Mouse (Mus musculus) midbrain, embryonic 10.5 days (tissue): ENCODE results near the gene Ccnk. TPM values are rescaled to one million over a fixed set of nuclear protein-coding genes. Genes with fewer than 3 reads are reported as not detected.

Experiments used
- DNase-seq: peaks from one replicate; pipeline ENCODE4 v3.0.0-alpha.2; 2017; ENCODE audit warnings: low spot score
- H3K27ac ChIP-seq: fragments of 300-500 bp; sonication (generic); replicated peaks from 2 replicates; pipeline ENCODE4 v1.5.1; 2016; ENCODE audit warnings: mild to moderate bottlenecking
- H3K27me3 ChIP-seq: fragments of 300-500 bp; sonication (generic); 2 replicates; pipeline ENCODE4 v1.6.1; 2016; ENCODE audit warnings: low read depth, mild to moderate bottlenecking; ENCODE audit not compliant: poor library complexity, severe bottlenecking
- H3K36me3 ChIP-seq: fragments of 300-500 bp; sonication (generic); 2 replicates; pipeline ENCODE4 v1.6.1; 2016; ENCODE audit warnings: mild to moderate bottlenecking, moderate library complexity
- H3K4me1 ChIP-seq: fragments of 300-500 bp; sonication (generic); 2 replicates; pipeline ENCODE4 v1.6.1; 2016
- H3K4me3 ChIP-seq: fragments of 300-500 bp; sonication (generic); 2 replicates; pipeline ENCODE4 v1.5.1; 2016; ENCODE audit warnings: mild to moderate bottlenecking, moderate library complexity
- H3K9me3 ChIP-seq: fragments of 300-500 bp; sonication (generic); replicated peaks from 2 replicates; pipeline ENCODE4 v1.6.1; 2016; ENCODE audit warnings: mild to moderate bottlenecking
- WGBS: fragments of 180-500 bp; shearing (Covaris S2); methylation state at CpG from one replicate; pipeline ENCODE4 v1.1.7; 2016; 5-methylcytosine and 5-hydroxymethylcytosine counted together
- polyA plus RNA-seq: library from polyadenylated mRNA; unstranded; fragments of >200 nt; fragmentation: Nextera tagmentation; extraction: Ambion mirVana; gene quantifications from 2 replicates; pipeline ENCODE4 v1.2.1, GENCODE M21; 2016

The Ccnk gene
- polyA plus RNA-seq, 1 experiment from 2014 or later: 3.5 TPM

DNA sequence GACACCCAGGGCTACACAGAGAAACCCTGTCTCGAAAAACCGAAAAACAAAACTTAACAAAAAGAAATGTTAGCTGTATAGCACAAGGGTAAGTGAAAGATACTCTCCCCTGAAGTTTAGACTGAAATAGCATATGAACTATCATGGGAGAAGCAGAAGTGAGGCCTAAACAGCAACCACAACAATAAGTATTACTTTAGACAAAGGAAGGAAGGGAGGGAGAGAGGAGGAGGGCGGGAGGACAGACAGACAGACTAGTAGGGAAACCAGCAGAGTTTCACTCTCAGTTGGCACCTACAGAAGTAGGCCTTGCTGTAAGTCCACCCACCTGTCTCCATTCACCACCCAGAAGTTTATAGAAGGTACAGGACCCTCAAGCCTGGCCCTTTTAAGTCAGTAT, 8.9 kb upstream of the Ccnk start:
- no peaks in the 10 kb centered on the region for H3K27me3 ChIP-seq
- no peaks in the 10 kb centered on the region for H3K36me3 ChIP-seq
- WGBS: 89% methylated on average over 3 of the region's 3 CpGs
- peaks cover 9% of the 10 kb centered on the region for H3K4me1 ChIP-seq
- no peak overlapping the region for H3K4me3 ChIP-seq
- no peaks in the 10 kb centered on the region for H3K9me3 ChIP-seq
- DNase-seq: no peak
- no peak overlapping the region for H3K27ac ChIP-seq

DNA sequence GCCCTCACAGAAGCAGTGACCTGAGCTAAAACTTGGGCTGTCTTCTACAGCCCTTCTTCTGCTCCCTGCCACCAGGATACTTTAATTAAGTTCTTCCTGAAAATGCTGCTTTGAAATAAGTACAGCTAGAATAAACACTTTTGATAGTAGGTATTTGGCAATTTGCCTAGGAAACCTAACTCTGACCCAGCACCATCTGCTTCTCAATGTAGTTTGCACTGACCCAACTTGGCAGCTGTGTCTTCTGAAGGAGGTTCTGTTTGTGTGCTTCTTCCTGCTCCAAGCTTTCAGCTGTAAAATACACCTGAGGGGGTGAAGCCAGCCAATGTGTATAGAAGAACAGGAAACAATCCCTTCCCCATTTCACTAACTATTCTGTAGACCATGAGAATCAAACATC, 8.0 kb upstream of the Ccnk start:
- Histone ChIP-seq H3K27me3 (no peaks in the 10 kb centered on the region), H3K36me3 (no peaks in the 10 kb centered on the region), H3K4me1 (peaks cover 10% of the 10 kb centered on the region), H3K4me3 (no peak overlapping the region), H3K9me3 (no peaks in the 10 kb centered on the region), H3K27ac (no peak overlapping the region)
- DNase-seq: no peak

DNA sequence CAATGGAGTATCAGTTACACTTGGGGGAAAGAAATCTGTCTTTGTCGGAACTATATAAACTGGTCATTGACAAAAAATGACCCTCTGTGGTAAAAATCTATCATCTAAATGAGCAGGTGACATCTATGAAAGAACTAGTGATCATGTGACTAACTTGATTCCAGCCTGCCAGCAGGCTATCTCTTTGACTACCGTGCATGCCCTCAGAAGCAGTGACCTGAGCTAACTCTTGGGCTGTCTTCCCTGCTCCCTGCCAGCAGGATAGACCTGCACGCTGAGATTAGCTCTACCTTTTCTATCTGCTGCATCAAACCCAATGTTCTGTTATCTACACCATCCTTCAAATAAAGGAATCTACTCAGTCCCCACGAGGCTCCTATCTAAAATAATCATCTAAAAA, 6.7 kb upstream of the Ccnk start:
- no peaks in the 10 kb centered on the region for H3K36me3 ChIP-seq
- H3K4me3 ChIP-seq: no peak overlapping the region
- WGBS: 79% methylated on average over 4 of the region's 4 CpGs
- no peaks in the 10 kb centered on the region for H3K9me3 ChIP-seq
- peaks cover 23% of the 10 kb centered on the region for H3K4me1 ChIP-seq
- no peak for DNase-seq
- no peaks in the 10 kb centered on the region for H3K27me3 ChIP-seq
- no peak overlapping the region for H3K27ac ChIP-seq

DNA sequence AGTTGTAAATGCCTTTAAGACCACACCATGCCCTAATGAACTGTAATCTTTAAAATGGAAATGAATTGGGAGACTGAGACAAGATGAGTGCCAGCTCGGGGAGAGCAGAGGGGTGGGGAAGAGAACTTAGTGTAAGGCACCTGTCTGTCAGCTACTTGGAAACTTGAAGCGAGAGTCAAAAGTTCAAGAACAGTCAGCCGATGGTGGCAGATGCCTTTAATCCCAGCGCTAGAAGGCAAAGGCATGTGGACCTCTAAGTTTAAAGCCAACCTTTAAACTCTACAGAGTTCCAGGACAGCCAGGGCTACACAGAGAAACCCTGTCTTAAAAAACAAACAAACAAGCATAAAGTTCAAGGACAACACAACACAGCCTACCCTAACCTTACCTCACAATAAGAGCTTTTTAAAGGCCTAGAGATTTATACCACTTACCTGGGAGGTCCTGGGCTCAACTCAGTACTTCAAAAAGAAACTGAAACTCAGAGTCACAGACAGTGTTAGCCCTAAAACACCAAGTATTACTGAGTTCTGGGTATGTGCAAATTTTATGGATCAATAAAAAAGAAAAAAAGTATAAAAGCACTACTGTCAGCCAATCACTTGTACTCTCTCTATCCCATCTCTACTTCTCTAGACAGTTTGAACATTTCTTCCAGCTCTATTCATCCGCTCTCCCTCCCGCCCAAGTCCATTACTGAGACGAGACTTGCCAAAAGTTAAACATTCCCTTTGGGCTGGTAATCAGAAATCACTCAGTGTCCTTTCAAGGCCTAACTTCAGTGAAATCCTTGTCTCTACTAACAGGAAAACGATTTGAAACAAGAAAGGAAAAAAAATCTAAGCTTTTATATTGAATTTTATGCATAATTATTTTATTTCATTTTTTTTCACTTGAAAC, 4.5 kb upstream of the Ccnk start:
- no peaks in the 10 kb centered on the region for H3K36me3 ChIP-seq
- no peak for DNase-seq
- whole genome bisulfite sequencing: 85% methylated on average over 8 of the region's 8 CpGs
- H3K27ac ChIP-seq: no peak overlapping the region
- no peaks in the 10 kb centered on the region for H3K27me3 ChIP-seq
- no peaks in the 10 kb centered on the region for H3K9me3 ChIP-seq
- peaks cover 34% of the 10 kb centered on the region for H3K4me1 ChIP-seq
- no peak overlapping the region for H3K4me3 ChIP-seq

DNA sequence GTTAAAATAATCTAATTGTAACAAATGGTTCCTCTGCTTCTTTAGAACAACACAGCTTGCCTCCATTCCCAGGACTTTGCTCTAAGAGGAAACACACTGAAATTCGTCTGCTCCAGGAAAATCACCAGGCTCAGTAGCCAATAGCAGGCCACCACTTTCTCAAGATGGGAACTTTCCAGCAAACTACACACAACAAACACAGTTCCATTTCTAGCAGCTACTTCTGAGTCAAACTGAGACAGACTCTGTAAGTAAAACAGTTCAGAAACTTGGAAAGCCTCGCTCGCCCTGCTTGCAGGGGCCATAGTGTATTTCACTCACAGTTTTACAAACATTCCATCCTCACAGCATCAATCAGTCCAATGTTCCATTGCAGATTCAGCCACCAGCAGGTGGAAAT, 3.0 kb upstream of the Ccnk start:
- no peak for DNase-seq
- no peak overlapping the region for H3K27ac ChIP-seq
- H3K27me3 ChIP-seq: no peaks in the 10 kb centered on the region
- no peaks in the 10 kb centered on the region for H3K9me3 ChIP-seq
- peaks cover under 1% of the 10 kb centered on the region; the same call in 1 of the 2 replicates for H3K36me3 ChIP-seq
- WGBS: 77% methylated on average over 3 of the region's 3 CpGs
- H3K4me1 ChIP-seq: peaks cover 48% of the 10 kb centered on the region
- no peak overlapping the region for H3K4me3 ChIP-seq

DNA sequence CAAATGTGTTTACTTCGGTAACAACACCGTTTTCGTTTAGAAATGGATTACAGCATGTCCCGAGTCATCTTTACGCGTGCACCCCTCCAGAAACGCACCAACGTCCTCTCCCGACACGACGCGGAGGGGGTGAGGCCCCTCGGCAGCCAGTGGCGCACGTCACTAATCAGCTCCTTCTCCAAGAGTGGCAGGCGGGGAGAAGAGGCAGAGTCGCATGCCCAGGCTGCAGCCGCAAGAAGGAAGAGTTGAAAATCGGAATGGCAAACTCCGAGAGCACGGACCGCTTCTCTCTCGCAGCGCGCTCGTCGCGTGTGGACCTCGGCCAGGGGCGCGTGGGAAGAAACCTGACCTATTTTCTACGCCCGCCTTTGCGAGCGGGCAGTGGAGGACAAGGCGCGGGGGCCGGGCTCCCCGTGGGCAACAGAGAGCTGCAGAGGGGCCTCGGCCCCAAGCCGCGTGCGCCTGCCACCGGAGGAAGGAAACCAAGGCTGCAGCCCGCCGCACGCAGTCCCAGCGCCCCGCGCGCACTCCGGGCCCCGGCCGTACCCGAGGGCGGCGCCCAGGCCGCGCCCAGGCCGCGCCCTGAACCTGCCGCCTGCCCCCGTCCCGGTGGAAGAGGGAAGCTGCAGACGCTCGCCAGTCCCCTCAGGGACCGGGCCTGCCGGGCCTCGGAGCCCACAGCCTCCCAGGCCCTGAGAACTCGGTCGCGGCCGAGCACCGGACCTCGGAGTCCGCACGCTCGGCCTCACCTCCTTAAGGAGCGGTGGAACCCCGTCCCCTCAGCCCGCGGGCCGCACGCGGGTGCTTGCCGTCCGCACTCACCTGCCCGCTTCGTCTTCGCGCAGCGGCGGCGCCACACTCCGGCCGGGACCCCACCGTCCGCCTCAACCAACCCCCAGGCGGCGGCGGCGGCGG, 791 bp upstream of the Ccnk start:
- Histone ChIP-seq H3K4me3 (peak overlapping the region; percentile 90), H3K27me3 (no peaks in the 10 kb centered on the region), H3K36me3 (peaks cover 20% of the 10 kb centered on the region), H3K9me3 (no peaks in the 10 kb centered on the region), H3K27ac (peak overlapping the region; percentile 93), H3K4me1 (peaks cover 46% of the 10 kb centered on the region)
- WGBS: under 1% methylated on average over 103 of the region's 103 CpGs
- peak; percentile 57 for DNase-seq

DNA sequence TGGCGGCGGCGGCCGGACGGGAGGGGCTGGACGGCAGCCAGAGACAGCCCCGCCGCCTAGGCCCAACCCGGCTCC, 296 bp upstream of the Ccnk start, which contains the start of gene Setd3:
TSS of gene Setd3 (minus strand) at position 69 of the 75 bp plus-strand sequence.
- WGBS: 1% methylated on average over 9 of the region's 9 CpGs
- Histone ChIP-seq H3K4me3 (peak within 1 kb of the TSS; percentile 90), H3K36me3 (peaks cover 25% of the 10 kb centered on the region), H3K27ac (peak within 1 kb of the TSS; percentile 93), H3K9me3 (no peaks in the 10 kb centered on the region), H3K27me3 (no peaks in the 10 kb centered on the region), H3K4me1 (peaks cover 46% of the 10 kb centered on the region)
- no peak for DNase-seq

DNA sequence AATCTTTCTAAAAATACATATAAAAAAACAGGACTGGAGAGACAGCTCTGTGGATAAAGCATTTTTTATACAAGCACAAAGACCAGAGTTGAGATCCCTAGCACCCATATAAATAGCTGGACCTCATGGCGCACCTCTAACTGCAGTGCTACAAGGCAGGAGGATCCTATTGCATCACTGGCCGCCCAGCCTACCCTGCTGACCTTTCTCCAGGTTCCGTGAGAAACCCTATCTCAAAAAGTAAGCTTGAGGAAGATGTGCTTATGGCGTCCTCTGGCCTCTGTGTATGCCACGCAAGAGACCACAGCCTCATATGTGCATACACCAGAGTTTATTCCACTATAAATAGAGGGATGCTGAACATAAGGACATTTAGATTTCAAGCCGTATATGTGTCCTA, 2.3 kb downstream of the Ccnk start:
- H3K27me3 ChIP-seq: no peaks in the 10 kb centered on the region
- 91% methylated on average over 6 of the region's 6 CpGs for WGBS
- DNase-seq: no peak
- no peak overlapping the region for H3K27ac ChIP-seq
- peaks cover 50% of the 10 kb centered on the region for H3K36me3 ChIP-seq
- peaks cover 34% of the 10 kb centered on the region for H3K4me1 ChIP-seq
- no peaks in the 10 kb centered on the region for H3K9me3 ChIP-seq
- no peak overlapping the region for H3K4me3 ChIP-seq

DNA sequence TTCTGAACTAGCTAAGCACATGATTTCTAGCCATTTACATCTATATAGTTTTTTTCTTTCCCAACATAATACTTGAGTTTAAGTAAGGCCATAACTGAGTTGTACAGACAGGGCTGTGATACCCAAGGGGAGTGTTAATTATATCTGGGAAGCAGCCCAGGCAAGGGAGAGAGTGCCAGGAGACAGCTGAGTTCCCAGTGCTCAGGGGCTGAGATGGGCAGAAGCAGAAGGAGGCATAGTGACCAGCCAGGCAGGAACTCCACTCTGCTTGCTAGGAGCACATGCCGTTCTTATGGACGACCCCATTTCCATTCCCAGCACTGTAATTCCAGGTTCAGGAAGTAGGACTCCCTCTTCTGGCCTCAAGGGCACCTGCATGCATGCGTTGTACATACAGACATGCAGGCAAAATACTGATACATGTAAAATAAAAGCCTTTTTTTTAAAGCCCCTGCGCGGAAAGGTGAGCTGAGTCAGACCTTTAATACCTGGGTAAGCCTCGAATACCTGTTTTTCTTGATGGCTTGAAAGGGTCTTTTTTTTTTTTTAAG, 8.2 kb downstream of the Ccnk start:
- Histone ChIP-seq H3K27me3 (no peaks in the 10 kb centered on the region), H3K36me3 (peaks cover 96% of the 10 kb centered on the region), H3K9me3 (no peaks in the 10 kb centered on the region), H3K4me1 (no peaks in the 10 kb centered on the region), H3K27ac (no peak overlapping the region), H3K4me3 (no peak overlapping the region)
- DNase-seq: no peak
- WGBS: 88% methylated on average over 6 of the region's 6 CpGs

DNA sequence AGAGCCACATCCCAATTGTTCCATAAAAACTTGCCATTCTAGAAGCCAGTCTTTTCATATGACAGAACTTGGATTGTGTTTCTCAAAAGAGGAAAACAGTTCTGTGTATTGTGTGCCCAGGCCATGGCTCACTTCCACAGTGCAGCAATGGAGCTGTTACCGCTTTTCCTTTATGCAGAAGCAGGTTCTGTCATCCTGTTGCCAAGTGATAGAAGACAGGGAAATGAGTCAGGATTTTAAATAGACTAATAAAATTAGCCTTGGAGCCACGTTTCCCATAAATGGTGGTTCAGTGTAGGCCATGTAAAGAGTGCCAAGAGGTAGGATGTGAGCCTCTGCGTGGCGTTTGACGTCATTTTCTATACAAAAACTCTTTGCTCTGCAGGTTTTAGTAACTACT, 14.5 kb downstream of the Ccnk start:
- DNase-seq: no peak
- H3K27me3 ChIP-seq: no peaks in the 10 kb centered on the region
- no peaks in the 10 kb centered on the region for H3K4me1 ChIP-seq
- WGBS: 96% methylated on average over 5 of the region's 5 CpGs
- H3K27ac ChIP-seq: no peak overlapping the region
- H3K36me3 ChIP-seq: peaks cover 100% of the 10 kb centered on the region
- no peak overlapping the region for H3K4me3 ChIP-seq
- no peaks in the 10 kb centered on the region for H3K9me3 ChIP-seq

DNA sequence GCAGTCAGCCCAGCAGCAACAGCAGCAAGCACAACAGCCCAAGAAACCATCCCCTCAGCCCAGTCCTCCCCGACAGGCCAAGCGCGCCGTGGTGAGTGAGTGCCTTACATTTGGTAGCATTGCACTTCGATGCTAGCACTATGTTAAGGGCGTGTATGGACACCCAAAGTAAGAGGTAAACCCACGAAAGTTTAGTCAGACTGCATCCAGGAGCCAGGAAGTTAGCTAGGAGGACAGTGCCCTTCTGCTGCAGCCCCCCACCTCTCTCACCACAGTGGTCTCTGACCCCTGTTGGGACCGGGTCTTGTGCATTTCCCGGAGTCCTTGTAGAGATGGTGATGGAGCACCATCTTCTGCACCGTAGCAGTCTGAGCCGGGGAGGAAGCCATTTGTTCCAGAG, 16.4 kb downstream of the Ccnk start:
- Histone ChIP-seq H3K36me3 (peaks cover 100% of the 10 kb centered on the region), H3K27me3 (no peaks in the 10 kb centered on the region), H3K4me3 (no peak overlapping the region), H3K27ac (no peak overlapping the region), H3K4me1 (no peaks in the 10 kb centered on the region), H3K9me3 (no peaks in the 10 kb centered on the region)
- 94% methylated on average over 11 of the region's 11 CpGs for WGBS
- no peak for DNase-seq

DNA sequence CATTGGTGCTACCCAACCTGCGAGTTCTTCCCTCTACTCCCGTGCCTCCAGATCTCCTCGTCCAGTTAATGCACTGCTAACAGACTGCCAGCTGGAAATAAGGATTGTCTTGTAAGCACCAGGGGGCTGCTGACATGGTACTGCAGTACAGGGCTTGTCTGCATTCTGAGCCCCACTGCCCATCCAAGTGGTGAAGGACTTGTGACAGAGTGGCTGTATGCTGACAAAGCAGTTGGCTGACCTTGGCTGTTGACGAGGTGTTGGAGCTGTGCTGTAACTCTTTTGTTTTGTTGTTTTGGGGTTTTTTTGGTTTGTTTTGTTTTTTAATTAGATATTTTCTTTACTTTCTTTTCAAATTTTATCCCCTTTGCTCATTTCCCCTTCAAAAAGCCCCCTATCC, 19.1 kb downstream of the Ccnk start:
- Histone ChIP-seq H3K27me3 (no peaks in the 10 kb centered on the region), H3K27ac (no peak overlapping the region), H3K4me3 (no peak overlapping the region), H3K4me1 (no peaks in the 10 kb centered on the region), H3K36me3 (peaks cover 100% of the 10 kb centered on the region), H3K9me3 (no peaks in the 10 kb centered on the region)
- DNase-seq: no peak
- WGBS: 92% methylated on average over 4 of the region's 4 CpGs

DNA sequence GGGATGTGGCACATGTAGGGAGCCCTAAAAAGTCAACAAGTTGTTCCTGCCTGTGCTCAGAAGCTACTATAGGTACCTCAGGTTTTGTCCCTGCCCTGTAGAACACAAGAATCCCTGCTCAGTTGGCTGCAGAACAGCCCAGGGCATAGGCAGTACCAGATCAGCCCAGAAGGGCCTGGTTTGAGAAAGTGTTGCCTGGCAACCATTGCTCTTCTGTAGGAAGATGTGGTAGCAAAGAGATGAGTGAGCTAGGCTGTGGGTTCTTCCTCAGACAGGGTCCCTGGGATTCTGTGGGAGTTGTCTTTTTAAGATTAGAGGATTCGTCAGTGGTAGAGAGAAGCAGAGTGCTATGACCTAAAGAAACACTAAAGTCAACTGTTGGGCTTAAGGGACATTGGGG, 20.7 kb downstream of the Ccnk start:
- Histone ChIP-seq H3K36me3 (peaks cover 100% of the 10 kb centered on the region), H3K9me3 (no peaks in the 10 kb centered on the region), H3K4me1 (peaks cover 12% of the 10 kb centered on the region), H3K27ac (no peak overlapping the region), H3K27me3 (no peaks in the 10 kb centered on the region), H3K4me3 (no peak overlapping the region)
- WGBS: 90% methylated on average over 1 of the region's 1 CpGs
- no peak for DNase-seq
